Mouse (Mus musculus): Measurements from ENCODE around the gene Lamtor5. TPM values are rescaled to one million over a fixed set of nuclear protein-coding genes. Genes with fewer than 3 reads are reported as not detected.

Gene Lamtor5
- polyA plus RNA-seq, 1 experiment from 2014 or later, result 225 TPM

- no peaks in the 10 kb centered on the region for H3K27me3 ChIP-seq (ENCODE audit: insufficient read depth, poor library complexity, severe bottlenecking)
- peaks cover 35% of the 10 kb centered on the region for H3K36me3 ChIP-seq
- peak overlapping the region; percentile 98 for H3K27ac ChIP-seq
- H3K4me1 ChIP-seq (replicated peaks), result peaks cover 50% of the 10 kb centered on the region
- H3K9me3 ChIP-seq, result no peaks in the 10 kb centered on the region
- WGBS, result under 1% methylated on average over 75 of the region's 75 CpGs
- H3K4me3 ChIP-seq, result peak overlapping the region; percentile 97
- DNase-seq (ENCODE audit: low spot score), result peak; percentile 58
Measured at GRCm38 (mm10) chr3:107332127-107332959, 53.7 kb downstream of the Lamtor5 start.

GRCm38 (mm10) chr3:107332960-107333380 is 54.3 kb downstream of the Lamtor5 start:
- H3K9me3 ChIP-seq, result no peaks in the 10 kb centered on the region
- H3K4me3 ChIP-seq, result peak overlapping the region; percentile 97
- peaks cover 29% of the 10 kb centered on the region for H3K36me3 ChIP-seq
- H3K27ac ChIP-seq, result peak overlapping the region; percentile 98
- WGBS, result under 1% methylated on average over 37 of the region's 37 CpGs
- DNase-seq (ENCODE audit: low spot score), result peak; percentile 96
- H3K27me3 ChIP-seq (ENCODE audit: insufficient read depth, poor library complexity, severe bottlenecking), result no peaks in the 10 kb centered on the region
- H3K4me1 ChIP-seq (replicated peaks), result peaks cover 46% of the 10 kb centered on the region

Other genes with a start within 250 kb of the Lamtor5 start
- gene Kcna3, start 242.7 kb upstream of the Lamtor5 start, polyA plus RNA-seq (2016; fragmentation: Nextera tagmentation; extraction: Ambion mirVana), result 3.1 and 3.5 TPM in 2 replicates
- 0.07 and 0.09 TPM in 2 replicates for gene Kcna2, start 177.7 kb upstream of the Lamtor5 start, polyA plus RNA-seq (2016; fragmentation: Nextera tagmentation; extraction: Ambion mirVana)
- not detected in 2 replicates for gene Kcna10, start 95.8 kb upstream of the Lamtor5 start, polyA plus RNA-seq (2016; fragmentation: Nextera tagmentation; extraction: Ambion mirVana)
- not detected in 2 replicates for gene Cym, start 57.1 kb upstream of the Lamtor5 start, polyA plus RNA-seq (2016; fragmentation: Nextera tagmentation; extraction: Ambion mirVana)
- gene A630076J17Rik, start 48.2 kb upstream of the Lamtor5 start, polyA plus RNA-seq (2016; fragmentation: Nextera tagmentation; extraction: Ambion mirVana), result not detected in 2 replicates
- gene Prok1, start 39.2 kb upstream of the Lamtor5 start, polyA plus RNA-seq (2016; fragmentation: Nextera tagmentation; extraction: Ambion mirVana), result 0.05 TPM in 1 of 2 replicates, not detected in the other
- gene Slc16a4, start 12.4 kb downstream of the Lamtor5 start, polyA plus RNA-seq (2016; fragmentation: Nextera tagmentation; extraction: Ambion mirVana), result 1.9 and 2.3 TPM in 2 replicates
- gene Rbm15, start 54.8 kb downstream of the Lamtor5 start, polyA plus RNA-seq (2016; fragmentation: Nextera tagmentation; extraction: Ambion mirVana), result 12.9 and 16.5 TPM in 2 replicates
- 0.09 and 0.17 TPM in 2 replicates for gene Kcnc4, start 180.7 kb downstream of the Lamtor5 start, polyA plus RNA-seq (2016; fragmentation: Nextera tagmentation; extraction: Ambion mirVana)
- 2.7 and 3.2 TPM in 2 replicates for gene Slc6a17, start 239.2 kb downstream of the Lamtor5 start, polyA plus RNA-seq (2016; fragmentation: Nextera tagmentation; extraction: Ambion mirVana)

All from hindbrain, embryonic 10.5 days (tissue).